Mouse (Mus musculus): ENCODE results near the gene Nav2. TPM values are rescaled to one million over a fixed set of nuclear protein-coding genes. Genes with fewer than 3 reads are reported as not detected.

Nav2 gene
- polyA plus RNA-seq, 1 experiment from 2014 or later: 4.1 TPM

GRCm38 (mm10) chr7:49272445-49273439 lies 364.2 kb downstream of the Nav2 start:
- no peak overlapping the region for H3K4me3 ChIP-seq (ENCODE audit: low read depth, low read length)
- ATAC-seq (ENCODE audit: low read depth): no peak
- no peak overlapping the region for H3K27ac ChIP-seq (ENCODE audit: low read length)
- 18% methylated on average over 16 of the region's 16 CpGs for WGBS (ENCODE audit: insufficient replicate concordance)
- H3K27me3 ChIP-seq (ENCODE audit: control insufficient read depth, insufficient read depth, low read depth, low read length): no peaks in the 10 kb centered on the region
- H3K9ac ChIP-seq (ENCODE audit: low read depth, low read length): no peak overlapping the region
- H3K36me3 ChIP-seq (ENCODE audit: control insufficient read depth, insufficient read depth): no peaks in the 10 kb centered on the region
- no peaks in the 10 kb centered on the region for H3K4me1 ChIP-seq (ENCODE audit: control insufficient read depth, low read depth, low read length)
- H3K9me3 ChIP-seq (replicated peaks; ENCODE audit: control insufficient read depth, low read length): no peaks in the 10 kb centered on the region
- H3K4me2 ChIP-seq (ENCODE audit: low read depth, low read length): no peak overlapping the region

- H3K27ac ChIP-seq (ENCODE audit: low read length): no peak overlapping the region
- WGBS (ENCODE audit: insufficient replicate concordance): 56% methylated on average over 13 of the region's 13 CpGs
- H3K9ac ChIP-seq (ENCODE audit: low read depth, low read length): no peak overlapping the region
- H3K27me3 ChIP-seq (ENCODE audit: control insufficient read depth, insufficient read depth, low read depth, low read length): no peaks in the 10 kb centered on the region
- no peaks in the 10 kb centered on the region for H3K36me3 ChIP-seq (ENCODE audit: control insufficient read depth, insufficient read depth)
- no peak overlapping the region for H3K4me3 ChIP-seq (ENCODE audit: low read depth, low read length)
- H3K4me1 ChIP-seq (ENCODE audit: control insufficient read depth, low read depth, low read length): no peaks in the 10 kb centered on the region
- ATAC-seq (ENCODE audit: low read depth): 0 out of 2 replicates have a peak, but pooled peaks have one; percentile 9
- no peak overlapping the region for H3K4me2 ChIP-seq (ENCODE audit: low read depth, low read length)
- H3K9me3 ChIP-seq (replicated peaks; ENCODE audit: control insufficient read depth, low read length): no peaks in the 10 kb centered on the region
Measured at GRCm38 (mm10) chr7:49273907-49274656, 365.6 kb downstream of the Nav2 start.

GRCm38 (mm10) chr7:49274676-49275075 lies 366.2 kb downstream of the Nav2 start:
- Histone ChIP-seq H3K36me3 (ENCODE audit: control insufficient read depth, insufficient read depth) (no peaks in the 10 kb centered on the region), H3K9ac (ENCODE audit: low read depth, low read length) (no peak overlapping the region), H3K27ac (ENCODE audit: low read length) (no peak overlapping the region), H3K4me2 (ENCODE audit: low read depth, low read length) (no peak overlapping the region), H3K4me1 (ENCODE audit: control insufficient read depth, low read depth, low read length) (no peaks in the 10 kb centered on the region), H3K27me3 (ENCODE audit: control insufficient read depth, insufficient read depth, low read depth, low read length) (no peaks in the 10 kb centered on the region), H3K9me3 (replicated peaks; ENCODE audit: control insufficient read depth, low read length) (no peaks in the 10 kb centered on the region), H3K4me3 (ENCODE audit: low read depth, low read length) (no peak overlapping the region)
- ATAC-seq (ENCODE audit: low read depth): no peak
- 62% methylated on average over 8 of the region's 8 CpGs for WGBS (ENCODE audit: insufficient replicate concordance)

- ATAC-seq (ENCODE audit: low read depth): no peak
- Histone ChIP-seq H3K9ac (ENCODE audit: low read depth, low read length) (no peak overlapping the region), H3K4me3 (ENCODE audit: low read depth, low read length) (no peak overlapping the region), H3K36me3 (ENCODE audit: control insufficient read depth, insufficient read depth) (no peaks in the 10 kb centered on the region), H3K27me3 (ENCODE audit: control insufficient read depth, insufficient read depth, low read depth, low read length) (no peaks in the 10 kb centered on the region), H3K4me2 (ENCODE audit: low read depth, low read length) (no peak overlapping the region), H3K4me1 (ENCODE audit: control insufficient read depth, low read depth, low read length) (no peaks in the 10 kb centered on the region), H3K9me3 (replicated peaks; ENCODE audit: control insufficient read depth, low read length) (no peaks in the 10 kb centered on the region), H3K27ac (ENCODE audit: low read length) (no peak overlapping the region)
- WGBS (ENCODE audit: insufficient replicate concordance): 76% methylated on average over 8 of the region's 8 CpGs
Measured at GRCm38 (mm10) chr7:49276163-49276562, 367.6 kb downstream of the Nav2 start.

- no peaks in the 10 kb centered on the region for H3K36me3 ChIP-seq (ENCODE audit: control insufficient read depth, insufficient read depth)
- no peaks in the 10 kb centered on the region for H3K9me3 ChIP-seq (replicated peaks; ENCODE audit: control insufficient read depth, low read length)
- H3K9ac ChIP-seq (ENCODE audit: low read depth, low read length): no peak overlapping the region
- 76% methylated on average over 4 of the region's 4 CpGs for WGBS (ENCODE audit: insufficient replicate concordance)
- H3K4me3 ChIP-seq (ENCODE audit: low read depth, low read length): no peak overlapping the region
- no peaks in the 10 kb centered on the region for H3K27me3 ChIP-seq (ENCODE audit: control insufficient read depth, insufficient read depth, low read depth, low read length)
- no peaks in the 10 kb centered on the region for H3K4me1 ChIP-seq (ENCODE audit: control insufficient read depth, low read depth, low read length)
- H3K27ac ChIP-seq (ENCODE audit: low read length): no peak overlapping the region
- no peak overlapping the region for H3K4me2 ChIP-seq (ENCODE audit: low read depth, low read length)
- ATAC-seq (ENCODE audit: low read depth): no peak
Measured at GRCm38 (mm10) chr7:49277685-49278084, 369.2 kb downstream of the Nav2 start.

GRCm38 (mm10) chr7:49278531-49278930 lies 370.0 kb downstream of the Nav2 start:
- 33% methylated on average over 2 of the region's 2 CpGs for WGBS (ENCODE audit: insufficient replicate concordance)
- no peak overlapping the region for H3K4me3 ChIP-seq (ENCODE audit: low read depth, low read length)
- no peaks in the 10 kb centered on the region for H3K36me3 ChIP-seq (ENCODE audit: control insufficient read depth, insufficient read depth)
- H3K4me1 ChIP-seq (ENCODE audit: control insufficient read depth, low read depth, low read length): no peaks in the 10 kb centered on the region
- no peaks in the 10 kb centered on the region for H3K9me3 ChIP-seq (replicated peaks; ENCODE audit: control insufficient read depth, low read length)
- no peaks in the 10 kb centered on the region for H3K27me3 ChIP-seq (ENCODE audit: control insufficient read depth, insufficient read depth, low read depth, low read length)
- H3K9ac ChIP-seq (ENCODE audit: low read depth, low read length): no peak overlapping the region
- no peak overlapping the region for H3K27ac ChIP-seq (ENCODE audit: low read length)
- H3K4me2 ChIP-seq (ENCODE audit: low read depth, low read length): no peak overlapping the region
- ATAC-seq (ENCODE audit: low read depth): no peak

- Histone ChIP-seq H3K4me1 (ENCODE audit: control insufficient read depth, low read depth, low read length) (peaks cover 13% of the 10 kb centered on the region), H3K36me3 (ENCODE audit: control insufficient read depth, insufficient read depth) (no peaks in the 10 kb centered on the region), H3K27me3 (ENCODE audit: control insufficient read depth, insufficient read depth, low read depth, low read length) (no peaks in the 10 kb centered on the region), H3K9ac (ENCODE audit: low read depth, low read length) (no peak overlapping the region), H3K9me3 (replicated peaks; ENCODE audit: control insufficient read depth, low read length) (no peaks in the 10 kb centered on the region), H3K4me3 (ENCODE audit: low read depth, low read length) (no peak overlapping the region), H3K4me2 (ENCODE audit: low read depth, low read length) (no peak overlapping the region), H3K27ac (ENCODE audit: low read length) (no peak overlapping the region)
- WGBS (ENCODE audit: insufficient replicate concordance): 71% methylated on average over 5 of the region's 5 CpGs
- no peak for ATAC-seq (ENCODE audit: low read depth)
Measured at GRCm38 (mm10) chr7:49280427-49280826, 371.9 kb downstream of the Nav2 start.

- H3K9me3 ChIP-seq (replicated peaks; ENCODE audit: control insufficient read depth, low read length): no peaks in the 10 kb centered on the region
- H3K27ac ChIP-seq (ENCODE audit: low read length): no peak overlapping the region
- H3K4me3 ChIP-seq (ENCODE audit: low read depth, low read length): no peak overlapping the region
- H3K27me3 ChIP-seq (ENCODE audit: control insufficient read depth, insufficient read depth, low read depth, low read length): no peaks in the 10 kb centered on the region
- H3K9ac ChIP-seq (ENCODE audit: low read depth, low read length): no peak overlapping the region
- peaks cover 13% of the 10 kb centered on the region for H3K4me1 ChIP-seq (ENCODE audit: control insufficient read depth, low read depth, low read length)
- ATAC-seq (ENCODE audit: low read depth): no peak
- no peak overlapping the region for H3K4me2 ChIP-seq (ENCODE audit: low read depth, low read length)
- no peaks in the 10 kb centered on the region for H3K36me3 ChIP-seq (ENCODE audit: control insufficient read depth, insufficient read depth)
- WGBS (ENCODE audit: insufficient replicate concordance): 70% methylated on average over 7 of the region's 7 CpGs
Measured at GRCm38 (mm10) chr7:49282446-49282845, 373.9 kb downstream of the Nav2 start.

All from liver, embryonic 16.5 days (tissue).